In the genomic region with DNA sequence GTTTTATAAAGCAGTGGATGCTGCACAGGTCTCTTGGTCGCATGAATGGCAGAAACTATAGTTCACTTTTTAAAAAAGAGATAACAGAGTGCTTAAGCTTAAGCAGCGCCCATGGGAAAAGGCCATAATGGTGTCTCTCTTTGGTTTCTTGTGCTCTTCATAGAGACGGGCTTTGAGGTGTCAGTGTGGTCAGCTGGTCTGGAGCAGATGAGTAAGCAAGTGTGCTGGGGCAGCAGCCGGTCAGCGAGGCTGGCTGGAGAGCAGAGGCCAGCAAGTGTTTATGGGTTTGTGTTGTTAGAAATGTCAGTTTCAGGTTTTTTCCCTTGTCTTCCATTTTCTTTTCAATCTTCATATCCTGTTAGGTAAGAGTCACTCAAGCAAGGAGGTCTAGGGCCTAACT, we compare ENCODE assay signal across 16 mouse cellular contexts. TPM values are rescaled to one million over a fixed set of nuclear protein-coding genes. Genes with fewer than 3 reads are reported as not detected.
DNase-seq lines count a peak whose midpoint lies in the region; ATAC-seq and TF ChIP-seq lines count a peak whose summit lies in the region.
"Had no signal": no experiment of that assay in that cellular context is flagged by ENCODE, and none has a peak within 500 bp of the region (broad histone marks: within the 10 kb centered on the region; RNA-seq: fewer than 3 reads in every experiment).

No protein-coding gene starts in this region.

- intact Hi-C loops in heart, adult 2 months (cut with DNase I) = no loop called here

- TF ChIP-seq EP300 in heart, adult 2 months (IDR thresholded peaks at IDR 0.05; ENCODE audit: insufficient read depth, low read depth, low read length) = no peak

- TF ChIP-seq CTCF in forebrain, postnatal 0 days (IDR thresholded peaks at IDR 0.05; ENCODE audit: low read depth) = no peak
- no peak for TF ChIP-seq CTCF in spleen, adult 2 months (IDR thresholded peaks at IDR 0.05; ENCODE audit: extremely low read depth, insufficient read depth, insufficient read length, insufficient replicate concordance)
- TF ChIP-seq CTCF in cerebellum, adult 2 months (IDR thresholded peaks at IDR 0.05; ENCODE audit: borderline replicate concordance, insufficient read depth, low read depth, low read length) = no peak
- TF ChIP-seq CTCF in heart, adult 2 months (IDR thresholded peaks at IDR 0.05) = no peak

- no peak overlapping the region for H3K4me3 ChIP-seq in forebrain, postnatal 0 days (ENCODE audit: low read depth, low read length)
- H3K4me3 ChIP-seq in forebrain, embryonic 15.5 days = no peak overlapping the region
- no peak overlapping the region for H3K4me3 ChIP-seq in spleen, adult 2 months (ENCODE audit: extremely low read depth, insufficient read depth, insufficient read length)
- H3K4me3 ChIP-seq in macrophage (ENCODE audit: inconsistent target) = 0 out of 2 replicates have a peak overlapping the region, but pooled peaks have one; percentile 14
- H3K4me3 ChIP-seq in cerebellum, adult 2 months (replicated peaks; ENCODE audit: insufficient read depth, low read depth, low read length) = no peak overlapping the region
- no peak overlapping the region for H3K4me3 ChIP-seq in heart, adult 2 months
- H3K4me3 ChIP-seq: forebrain, embryonic 13.5 days; kidney, embryonic 15.5 days had no signal

- 88% methylated on average over 5 of the region's 5 CpGs for WGBS in forebrain, postnatal 0 days
- 91% methylated on average over 5 of the region's 5 CpGs for WGBS in forebrain, embryonic 15.5 days
- WGBS in spleen, adult 2 months = 73% methylated on average over 5 of the region's 5 CpGs
- WGBS in macrophage (ENCODE audit: missing documents) = 58% methylated on average over 4 of the region's 5 CpGs
- WGBS in cerebellum, adult 2 months = 65% methylated on average over 5 of the region's 5 CpGs
- 84% methylated on average over 5 of the region's 5 CpGs for WGBS in heart, adult 2 months

- H3K79me2 ChIP-seq in macrophage (ENCODE audit: inconsistent target) = peaks cover 76% of the 10 kb centered on the region
- peaks cover 5% of the 10 kb centered on the region for H3K79me2 ChIP-seq in heart, adult 2 months (replicated peaks; ENCODE audit: control insufficient read depth, insufficient read depth, low read length)

- H3K4me1 ChIP-seq in forebrain, postnatal 0 days (ENCODE audit: insufficient read depth) = peaks cover 14% of the 10 kb centered on the region
- peaks cover 43% of the 10 kb centered on the region for H3K4me1 ChIP-seq in forebrain, embryonic 15.5 days
- peaks cover 21% of the 10 kb centered on the region for H3K4me1 ChIP-seq in spleen, adult 2 months (ENCODE audit: control insufficient read depth, insufficient read depth, insufficient read length)
- H3K4me1 ChIP-seq in cerebellum, adult 2 months (ENCODE audit: control insufficient read depth, insufficient read depth, low read length) = peaks cover 13% of the 10 kb centered on the region; the same call in 1 of the 2 replicates
- peaks cover 3% of the 10 kb centered on the region for H3K4me1 ChIP-seq in heart, adult 2 months (ENCODE audit: control insufficient read depth, insufficient read depth, low read length)

- no peaks in the 10 kb centered on the region for H3K9me3 ChIP-seq in forebrain, postnatal 0 days (ENCODE audit: low read length)
- H3K9me3 ChIP-seq in forebrain, embryonic 15.5 days = no peaks in the 10 kb centered on the region
- H3K9me3 ChIP-seq: forebrain, embryonic 13.5 days; kidney, embryonic 15.5 days had no signal

- DNase-seq in forebrain, postnatal 0 days = no peak
- DNase-seq in spleen, adult 2 months (ENCODE audit: low read depth in 1 of 2, low spot score in 2 of 2) = no peak
- DNase-seq in spleen, adult 12 weeks (ENCODE audit: low spot score) = no peak
- DNase-seq in cerebellum, adult 2 months = no peak
- no peak for DNase-seq in heart, adult 2 months
- no peak for DNase-seq in cerebellum, adult 9-10 months
- DNase-seq: cerebellum, adult 9-11 months; gastrocnemius, postnatal 10 days; heart, postnatal 4 days; lung, adult 2 months; thymus, postnatal 4 days had no signal

- H3K36me3 ChIP-seq in forebrain, postnatal 0 days (ENCODE audit: insufficient read depth) = no peaks in the 10 kb centered on the region
- no peaks in the 10 kb centered on the region for H3K36me3 ChIP-seq in forebrain, embryonic 15.5 days
- no peaks in the 10 kb centered on the region for H3K36me3 ChIP-seq in spleen, adult 2 months (ENCODE audit: control insufficient read depth, insufficient read depth, low read length)
- no peaks in the 10 kb centered on the region for H3K36me3 ChIP-seq in macrophage (ENCODE audit: inconsistent target)
- H3K36me3 ChIP-seq in heart, adult 2 months (ENCODE audit: control insufficient read depth, insufficient read depth, low read length) = no peaks in the 10 kb centered on the region
- H3K36me3 ChIP-seq: kidney, embryonic 15.5 days had no signal

- no peak overlapping the region for H3K27ac ChIP-seq in forebrain, postnatal 0 days (ENCODE audit: low read depth, low read length)
- no peak overlapping the region for H3K27ac ChIP-seq in forebrain, embryonic 15.5 days (replicated peaks)
- peak overlapping the region; percentile 78; the same call in 1 of the 2 replicates for H3K27ac ChIP-seq in spleen, adult 2 months (ENCODE audit: insufficient read depth, low read length)
- peak overlapping the region; percentile 40 for H3K27ac ChIP-seq in macrophage
- H3K27ac ChIP-seq in cerebellum, adult 2 months (ENCODE audit: insufficient read depth, low read length) = no peak overlapping the region
- H3K27ac ChIP-seq in heart, adult 2 months = no peak overlapping the region
- H3K27ac ChIP-seq: forebrain, embryonic 13.5 days; kidney, embryonic 15.5 days had no signal

- no peak for TF ChIP-seq POLR2A in spleen, adult 2 months (IDR thresholded peaks at IDR 0.05; ENCODE audit: low read depth, low read length)
- TF ChIP-seq POLR2A in cerebellum, adult 2 months (IDR thresholded peaks at IDR 0.05; ENCODE audit: borderline replicate concordance, insufficient read depth, low read length) = no peak
- no peak for TF ChIP-seq POLR2A in heart, adult 2 months (IDR thresholded peaks at IDR 0.05; ENCODE audit: insufficient read depth, low read depth, low read length)

- H3K9ac ChIP-seq in forebrain, postnatal 0 days = no peak overlapping the region
- no peak overlapping the region for H3K9ac ChIP-seq in forebrain, embryonic 15.5 days (replicated peaks)
- H3K9ac ChIP-seq in heart, adult 2 months (ENCODE audit: low read depth, low read length) = no peak overlapping the region
- H3K9ac ChIP-seq: forebrain, embryonic 13.5 days; kidney, embryonic 15.5 days had no signal

- peak overlapping the region; percentile 79 for H3K4me2 ChIP-seq in forebrain, postnatal 0 days (ENCODE audit: low read depth)
- H3K4me2 ChIP-seq in forebrain, embryonic 15.5 days (replicated peaks) = no peak overlapping the region
- H3K4me2 ChIP-seq: heart, embryonic 11.5 days; kidney, embryonic 15.5 days had no signal

- ATAC-seq in forebrain, postnatal 0 days = no peak
- ATAC-seq in forebrain, embryonic 15.5 days (replicated peaks) = no peak
- ATAC-seq: forebrain, embryonic 13.5 days had no signal

- H3K27me3 ChIP-seq in forebrain, postnatal 0 days (ENCODE audit: insufficient read depth, low read length) = no peaks in the 10 kb centered on the region
- H3K27me3 ChIP-seq in forebrain, embryonic 15.5 days = no peaks in the 10 kb centered on the region
- no peaks in the 10 kb centered on the region for H3K27me3 ChIP-seq in spleen, adult 2 months (ENCODE audit: control insufficient read depth, insufficient read depth, low read length)
- no peaks in the 10 kb centered on the region for H3K27me3 ChIP-seq in cerebellum, adult 2 months (ENCODE audit: control insufficient read depth, insufficient read depth, low read length)
- no peaks in the 10 kb centered on the region for H3K27me3 ChIP-seq in heart, adult 2 months (ENCODE audit: control insufficient read depth, insufficient read depth, low read length)
- H3K27me3 ChIP-seq: forebrain, embryonic 13.5 days had no signal

RNA-seq across cellular contexts. Expression of gene Plcl2, which starts 3.0 kb away (rescaled TPM):
- 59.3 and 65.6 TPM in 2 replicates for total RNA-seq in forebrain, postnatal 0 days (2014; rRNA removed)
- polyA plus RNA-seq in forebrain, postnatal 0 days (2015; fragmentation: Nextera tagmentation; extraction: Ambion mirVana) = 9.6 and 9.8 TPM in 2 replicates
- polyA plus RNA-seq in forebrain, embryonic 15.5 days (2015; fragmentation: Nextera tagmentation; extraction: Ambion mirVana) = 10.2 and 11.6 TPM in 2 replicates
- polyA plus RNA-seq in spleen, adult 2 months (2012; rRNA removed) = 11.5 and 12.6 TPM in 2 replicates
- 100 to 1,000 TPM; 151 to 508 (median 239) TPM for total RNA-seq in macrophage (2018; cell fraction: chromatin; rRNA removed)
- 10 to 100 TPM; 48.8 to 87.2 (median 65.6) TPM for total RNA-seq in macrophage (2018; cell fraction: cytosol; rRNA removed)
- 100 to 1,000 TPM in 25 of 26 experiments, 10 to 100 TPM in 1; 92.1 to 348 (median 202) TPM for total RNA-seq in macrophage (2018; cell fraction: nucleus; rRNA removed)
- 22.4 to 54.9 TPM (median 47.7 TPM) in 3 replicates for polyA plus RNA-seq in macrophage (2018)
- polyA plus RNA-seq in cerebellum, adult 2 months (2012; rRNA removed) = 24.7 and 26.5 TPM in 2 replicates
- total RNA-seq in heart, adult 2 months (2021) = 1 to 10 TPM; 7.5 to 8.0 TPM
- 2.8 and 6.1 TPM in 2 replicates for polyA plus RNA-seq in heart, adult 2 months (2012; rRNA removed)

Comparison
In these comparisons a context has a peak if more than half of its experiments do, and no peak if none do; other contexts are left out.
1. H3K27ac ChIP-seq: peak in spleen, adult 2 months (single experiment) and macrophage (single experiment); none in forebrain, postnatal 0 days (single experiment), forebrain, embryonic 15.5 days (single experiment), cerebellum, adult 2 months (single experiment) and heart, adult 2 months (single experiment).